Mouse (Mus musculus): Measurements from ENCODE around the gene Olfr205. TPM values are rescaled to one million over a fixed set of nuclear protein-coding genes. Genes with fewer than 3 reads are reported as not detected.

The Olfr205 gene
- polyA plus RNA-seq, 1 experiment from 2014 or later: not detected

GRCm38 (mm10) chr16:59280542-59280941, 50.4 kb downstream of the Olfr205 start:
- Histone ChIP-seq H3K4me2 (ENCODE audit: low read depth, low read length) (no peak overlapping the region), H3K4me3 (ENCODE audit: low read length) (no peak overlapping the region), H3K27me3 (ENCODE audit: control insufficient read depth, insufficient read depth, low read length) (no peaks in the 10 kb centered on the region), H3K9ac (ENCODE audit: low read length) (no peak overlapping the region), H3K36me3 (ENCODE audit: control insufficient read depth, insufficient read depth) (no peaks in the 10 kb centered on the region), H3K4me1 (ENCODE audit: control insufficient read depth, insufficient read depth, low read length) (no peaks in the 10 kb centered on the region), H3K27ac (ENCODE audit: low read length) (no peak overlapping the region), H3K9me3 (replicated peaks; ENCODE audit: control insufficient read depth, low read length) (no peaks in the 10 kb centered on the region)
- ATAC-seq (replicated peaks; ENCODE audit: extremely low read depth, insufficient read depth, low FRiP score): no peak
- WGBS: 48% methylated on average over 3 of the region's 3 CpGs

Other genes starting within 250 kb of the Olfr205 start
- gene Olfr191, start 241.3 kb downstream of the Olfr205 start, polyA plus RNA-seq (2015; fragmentation: Nextera tagmentation; extraction: Ambion mirVana): not detected in 2 replicates
- gene Olfr193, start 219.3 kb downstream of the Olfr205 start, polyA plus RNA-seq (2015; fragmentation: Nextera tagmentation; extraction: Ambion mirVana): not detected in 2 replicates
- not detected in 2 replicates for gene Olfr194, start 210.1 kb downstream of the Olfr205 start, polyA plus RNA-seq (2015; fragmentation: Nextera tagmentation; extraction: Ambion mirVana)
- not detected in 2 replicates for gene Olfr195, start 184.1 kb downstream of the Olfr205 start, polyA plus RNA-seq (2015; fragmentation: Nextera tagmentation; extraction: Ambion mirVana)
- gene Olfr196, start 160.7 kb downstream of the Olfr205 start, polyA plus RNA-seq (2015; fragmentation: Nextera tagmentation; extraction: Ambion mirVana): not detected in 2 replicates
- not detected in 2 replicates for gene Olfr198, start 127.6 kb downstream of the Olfr205 start, polyA plus RNA-seq (2015; fragmentation: Nextera tagmentation; extraction: Ambion mirVana)
- gene Olfr199, start 111.4 kb downstream of the Olfr205 start, polyA plus RNA-seq (2015; fragmentation: Nextera tagmentation; extraction: Ambion mirVana): not detected in 2 replicates
- gene Olfr201, start 58.5 kb downstream of the Olfr205 start, polyA plus RNA-seq (2015; fragmentation: Nextera tagmentation; extraction: Ambion mirVana): not detected in 2 replicates
- not detected in 2 replicates for gene Olfr202, start 44.3 kb downstream of the Olfr205 start, polyA plus RNA-seq (2015; fragmentation: Nextera tagmentation; extraction: Ambion mirVana)
- gene Olfr203, start 32.3 kb downstream of the Olfr205 start, polyA plus RNA-seq (2015; fragmentation: Nextera tagmentation; extraction: Ambion mirVana): not detected in 2 replicates
- not detected in 2 replicates for gene Olfr204, start 12.9 kb downstream of the Olfr205 start, polyA plus RNA-seq (2015; fragmentation: Nextera tagmentation; extraction: Ambion mirVana)
- not detected in 2 replicates for gene Olfr206, start 18.1 kb upstream of the Olfr205 start, polyA plus RNA-seq (2015; fragmentation: Nextera tagmentation; extraction: Ambion mirVana)
- gene Olfr209, start 32.9 kb upstream of the Olfr205 start, polyA plus RNA-seq (2015; fragmentation: Nextera tagmentation; extraction: Ambion mirVana): not detected in 2 replicates
- gene Gabrr3, start 76.2 kb upstream of the Olfr205 start, polyA plus RNA-seq (2015; fragmentation: Nextera tagmentation; extraction: Ambion mirVana): not detected in 2 replicates
- gene Riox2, start 140.6 kb upstream of the Olfr205 start, polyA plus RNA-seq (2015; fragmentation: Nextera tagmentation; extraction: Ambion mirVana): 25.3 and 27.5 TPM in 2 replicates

All from heart, embryonic 16.5 days (tissue).